Mouse (Mus musculus): Measurements from ENCODE around the gene Hs6st1.

Hs6st1 gene

GRCm38 (mm10) chr1:36064861-36065760 lies 3.1 kb upstream of the Hs6st1 start:
- CTCF ChIA-PET = interaction anchor here (0.5 to 1.3 kb wide), 2 partner anchors 11 to 67 kb away, joined by 3 read pairs; no protein-coding TSS in a partner anchor

DNA sequence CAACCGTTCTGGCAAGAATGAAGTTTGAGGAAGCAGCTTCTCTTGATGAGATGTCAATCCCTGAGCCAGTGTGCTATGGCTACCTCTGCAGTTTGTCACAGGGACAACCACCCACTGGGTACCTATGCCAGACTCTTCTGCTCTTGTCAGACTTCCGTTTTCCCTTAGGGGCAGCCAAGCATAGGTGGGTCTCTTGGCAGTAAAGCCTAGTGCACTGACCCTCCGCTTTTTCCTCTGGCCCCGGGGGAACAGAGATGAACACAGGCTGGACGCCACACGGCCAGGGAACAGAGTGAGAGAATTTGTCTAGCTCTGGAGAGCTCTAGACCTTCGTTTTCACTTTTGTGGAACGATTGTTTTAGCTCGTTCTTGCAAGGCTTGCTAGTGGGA lies 2.4 kb upstream of the Hs6st1 start:
- CTCF ChIA-PET = interaction anchor here (0.5 kb wide), 1 partner anchor 12 kb away, joined by 3 read pairs; no protein-coding TSS in a partner anchor

- CTCF ChIA-PET = interaction anchor here (0.6 to 0.7 kb wide), 2 partner anchors 15 to 848 kb away, joined by 3 to 5 read pairs; no protein-coding TSS in a partner anchor
Observed at GRCm38 (mm10) chr1:36066216-36066980, 1.8 kb upstream of the Hs6st1 start.

- CTCF ChIA-PET = interaction anchor here (0.6 to 0.7 kb wide), 4 partner anchors 16 to 1341 kb away, joined by 3 to 5 read pairs (median 4); no protein-coding TSS in a partner anchor
Observed at GRCm38 (mm10) chr1:36067201-36067600, 999 bp upstream of the Hs6st1 start.

- CTCF ChIA-PET = interaction anchor here (0.7 kb wide), 2 partner anchors 324 to 1340 kb away, joined by 3 to 4 read pairs; no protein-coding TSS in a partner anchor
Observed at GRCm38 (mm10) chr1:36067611-36068010, 589 bp upstream of the Hs6st1 start.

DNA sequence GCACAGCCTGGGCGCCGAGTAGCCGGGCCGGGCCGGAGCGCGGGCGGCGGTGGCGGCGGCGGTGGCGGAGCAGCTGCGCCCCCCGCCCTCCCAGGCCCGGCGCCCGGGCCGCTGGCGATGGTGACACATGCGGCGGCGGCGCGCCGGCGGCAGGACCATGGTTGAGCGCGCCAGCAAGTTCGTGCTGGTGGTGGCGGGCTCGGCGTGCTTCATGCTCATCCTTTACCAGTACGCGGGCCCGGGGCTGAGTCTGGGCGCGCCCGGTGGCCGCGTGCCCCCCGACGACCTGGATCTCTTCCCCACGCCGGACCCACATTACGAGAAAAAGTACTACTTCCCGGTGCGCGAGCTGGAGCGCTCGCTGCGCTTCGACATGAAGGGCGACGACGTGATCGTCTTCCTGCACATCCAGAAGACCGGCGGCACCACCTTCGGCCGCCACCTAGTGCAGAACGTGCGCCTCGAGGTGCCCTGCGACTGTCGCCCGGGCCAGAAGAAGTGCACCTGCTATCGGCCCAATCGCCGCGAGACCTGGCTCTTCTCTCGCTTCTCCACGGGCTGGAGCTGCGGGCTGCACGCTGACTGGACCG lies 426 bp downstream of the Hs6st1 start:
- CTCF ChIA-PET = no interaction called here

DNA sequence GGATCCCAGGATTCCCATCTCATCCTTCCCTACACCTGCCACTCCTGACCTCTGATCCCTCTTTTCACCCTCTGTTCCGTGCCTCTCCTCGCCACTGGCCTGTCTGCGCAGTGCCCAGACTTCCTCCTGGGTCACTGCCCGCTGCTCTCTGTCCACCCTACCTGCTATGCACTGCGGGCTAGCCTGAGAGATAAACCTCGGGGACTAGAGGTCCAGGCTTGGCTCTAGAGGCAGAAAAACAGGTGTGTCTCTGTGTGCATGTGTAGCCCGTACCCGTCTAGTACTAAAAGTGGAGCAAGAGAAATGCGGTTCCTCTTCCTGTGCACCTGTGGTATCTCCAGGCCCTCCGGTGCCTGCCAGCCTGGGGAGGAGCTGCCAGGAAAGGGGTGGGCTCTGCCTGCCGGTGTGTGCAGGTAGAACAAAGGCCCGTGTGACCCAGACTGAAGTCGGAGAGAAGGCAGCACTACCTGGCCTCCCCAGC lies 1.1 kb downstream of the Hs6st1 start:
- CTCF ChIA-PET = no interaction called here

DNA sequence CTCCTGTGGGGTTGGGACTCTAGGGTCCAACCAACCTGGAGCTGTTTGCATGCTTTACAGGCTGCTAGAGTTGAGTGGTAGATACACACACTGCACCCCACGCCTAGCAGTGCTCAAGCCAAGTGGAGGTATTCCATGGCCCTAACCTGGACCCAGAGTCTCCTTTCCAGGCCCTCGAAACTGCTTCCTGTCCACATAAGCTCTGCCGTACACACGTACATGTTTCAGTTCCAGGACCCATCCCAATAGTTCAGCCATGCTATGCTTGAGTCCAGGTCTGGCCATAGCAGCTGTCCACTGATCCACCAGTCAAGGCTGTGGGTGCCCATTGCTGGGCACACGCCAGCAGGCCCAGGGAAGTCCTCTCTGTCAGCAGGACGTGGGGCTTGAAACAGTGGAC lies 2.0 kb downstream of the Hs6st1 start:
- CTCF ChIA-PET = interaction anchor here (0.6 kb wide), 1 partner anchor 11 kb away, joined by 3 read pairs; no protein-coding TSS in a partner anchor

GRCm38 (mm10) chr1:36070740-36071139 lies 2.5 kb downstream of the Hs6st1 start:
- CTCF ChIA-PET = no interaction called here

DNA sequence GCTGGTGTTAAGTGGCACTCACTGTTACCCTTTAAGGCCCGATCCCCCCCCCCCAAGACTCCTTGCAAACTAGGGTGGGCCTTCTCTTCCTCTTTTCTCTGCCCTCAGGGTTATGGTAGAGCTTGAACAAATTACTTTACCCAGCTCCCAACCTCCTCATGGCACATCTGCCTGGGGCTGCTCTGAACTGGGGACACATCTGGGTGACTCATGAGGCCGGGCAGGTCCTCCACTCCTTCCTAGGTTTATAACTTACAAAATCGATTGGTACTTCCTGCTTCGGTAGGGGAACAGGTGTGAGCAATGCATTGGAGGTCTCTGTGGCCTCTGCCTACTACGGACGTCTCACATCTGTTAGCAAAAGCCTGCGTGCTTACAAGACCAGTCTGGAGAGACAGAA lies 3.0 kb downstream of the Hs6st1 start:
- CTCF ChIA-PET = interaction anchor here (0.6 kb wide), 1 partner anchor 74 kb away, joined by 20 read pairs; no protein-coding TSS in a partner anchor

DNA sequence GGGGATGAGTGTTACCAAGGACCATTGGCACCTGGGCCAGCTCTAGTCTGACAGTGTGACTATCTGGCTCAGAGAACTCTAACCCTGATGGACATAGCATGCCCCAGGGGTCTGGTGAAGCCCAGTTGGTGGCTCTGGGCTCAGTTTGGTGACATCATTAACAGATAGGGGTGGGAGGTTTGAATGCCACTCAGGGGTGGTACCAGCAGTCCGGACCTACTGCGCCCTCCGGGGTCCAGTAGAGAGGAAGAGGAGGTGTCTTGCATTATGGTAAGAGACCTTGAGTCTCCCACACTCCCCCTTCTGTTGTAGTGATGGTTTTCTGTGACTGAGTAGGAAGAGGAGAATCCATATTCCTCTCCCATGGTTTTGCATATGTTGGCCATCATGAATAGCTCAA lies 3.4 kb downstream of the Hs6st1 start:
- CTCF ChIA-PET = interaction anchor here (0.6 kb wide), 1 partner anchor 75 kb away, joined by 20 read pairs; no protein-coding TSS in a partner anchor

DNA sequence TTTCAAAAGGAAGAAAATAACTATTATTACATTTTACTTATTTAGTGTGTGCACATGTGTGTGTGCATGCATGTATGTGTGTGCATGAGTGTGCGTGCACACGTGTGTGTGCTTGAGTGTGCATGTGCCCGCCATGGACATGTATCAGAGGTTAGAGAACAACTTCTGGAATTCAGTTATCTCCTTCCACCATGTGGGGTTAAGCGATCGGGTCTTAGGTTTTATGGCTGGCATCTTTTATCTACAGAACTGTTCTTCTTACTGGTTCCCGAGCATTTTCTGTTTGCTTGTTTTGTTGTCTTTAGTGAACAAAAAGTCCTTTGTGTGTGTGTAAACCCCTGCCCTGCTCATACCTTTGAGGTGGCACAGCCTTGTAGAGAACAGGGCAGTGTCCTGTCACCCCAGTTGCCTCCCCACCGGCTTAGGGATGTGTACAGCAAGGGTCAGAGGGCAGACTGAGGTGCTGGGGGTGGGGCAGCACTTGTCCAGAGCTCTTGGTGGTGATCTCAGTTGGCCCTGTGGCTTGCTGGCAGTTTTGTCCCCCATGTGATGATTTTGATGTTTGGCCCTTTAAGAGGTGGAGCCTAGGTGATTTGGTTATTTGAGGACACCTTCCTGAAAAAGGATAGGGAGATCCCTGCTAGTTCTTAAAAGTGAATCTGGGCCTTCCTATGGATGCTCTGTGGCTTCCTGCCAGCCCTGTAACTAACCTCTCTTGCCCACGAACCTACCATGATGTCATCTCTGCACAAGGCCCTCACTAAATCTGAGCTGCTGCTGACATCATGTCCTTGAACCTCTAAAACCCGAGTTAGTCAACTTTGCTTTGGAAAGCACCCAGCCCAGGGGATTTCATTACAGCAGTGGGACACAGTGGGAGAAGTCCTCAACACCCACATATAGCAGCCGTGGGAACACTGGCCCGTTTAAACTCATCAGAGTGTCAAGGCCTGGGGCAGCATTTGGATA lies 4.7 kb downstream of the Hs6st1 start:
- CTCF ChIA-PET = no interaction called here

DNA sequence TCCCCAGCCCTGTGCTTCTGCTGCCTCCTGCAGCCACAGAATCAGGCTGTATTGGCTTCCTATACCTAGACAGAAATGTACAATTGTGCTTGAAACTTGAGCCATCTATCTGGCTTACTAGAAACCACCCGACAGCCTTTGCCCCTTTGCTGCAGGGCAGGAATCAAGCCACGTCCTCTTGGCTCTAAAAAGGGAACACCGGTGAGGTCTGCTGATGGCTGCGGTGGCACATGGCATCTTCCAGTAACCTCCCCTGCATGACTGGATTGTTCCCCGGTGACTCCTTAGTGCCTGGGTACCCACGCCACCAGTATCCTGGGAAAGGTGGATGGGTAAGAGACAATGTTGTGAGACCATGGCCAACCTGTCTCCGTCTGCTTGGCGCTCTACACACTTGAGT lies 5.4 kb downstream of the Hs6st1 start:
- CTCF ChIA-PET = no interaction called here

GRCm38 (mm10) chr1:36074197-36074596 lies 6.0 kb downstream of the Hs6st1 start:
- CTCF ChIA-PET = no interaction called here

GRCm38 (mm10) chr1:36074968-36075367 lies 6.8 kb downstream of the Hs6st1 start:
- CTCF ChIA-PET = interaction anchor here (0.7 kb wide), 1 partner anchor 14 kb away, joined by 3 read pairs; no protein-coding TSS in a partner anchor

GRCm38 (mm10) chr1:36075652-36076051 lies 7.5 kb downstream of the Hs6st1 start:
- CTCF ChIA-PET = interaction anchor here (0.7 kb wide), 1 partner anchor 13 kb away, joined by 3 read pairs; no protein-coding TSS in a partner anchor

GRCm38 (mm10) chr1:36077084-36077483 lies 8.9 kb downstream of the Hs6st1 start:
- CTCF ChIA-PET = no interaction called here

GRCm38 (mm10) chr1:36078250-36078649 lies 10.1 kb downstream of the Hs6st1 start:
- CTCF ChIA-PET = no interaction called here

DNA sequence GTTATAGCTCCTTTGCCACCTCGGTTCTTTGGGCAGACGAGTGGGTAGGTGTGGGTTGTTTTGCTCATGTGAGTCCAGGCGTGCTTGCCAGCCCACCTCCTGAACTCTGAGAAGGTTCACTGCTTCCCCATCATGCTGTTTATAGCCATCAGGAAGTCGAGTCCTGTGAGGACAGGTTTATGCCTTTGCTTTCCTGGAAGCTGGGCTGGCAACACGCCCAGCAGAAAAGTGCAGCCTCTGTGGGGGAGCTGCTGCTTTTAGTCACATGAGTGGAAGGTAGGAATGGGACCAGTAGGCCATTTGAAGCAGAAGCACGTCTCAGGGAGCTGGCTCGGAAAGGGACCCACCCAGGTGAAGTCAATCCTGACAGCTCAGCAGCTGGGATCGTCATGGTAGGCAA lies 11.5 kb downstream of the Hs6st1 start:
- CTCF ChIA-PET = no interaction called here

DNA sequence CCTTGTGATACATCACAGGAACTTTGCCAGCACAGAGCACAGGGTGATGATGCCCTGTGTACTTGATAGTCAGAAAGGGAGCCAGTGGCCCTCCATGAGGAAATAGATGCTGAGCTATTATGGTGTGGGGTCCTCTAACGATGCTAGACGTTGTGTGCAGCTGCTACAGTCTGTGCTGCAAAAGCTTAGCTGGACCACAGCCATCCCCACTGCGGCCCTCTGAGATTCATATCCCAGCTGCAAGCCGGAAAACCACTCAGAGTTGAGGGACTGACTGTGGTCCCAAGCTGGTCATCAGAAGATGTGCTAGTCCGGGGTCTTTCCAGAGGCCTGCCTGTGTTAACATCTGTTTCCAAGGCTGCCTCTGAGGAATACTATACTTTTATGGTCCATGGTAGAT lies 12.8 kb downstream of the Hs6st1 start:
- CTCF ChIA-PET = no interaction called here
